Mouse (Mus musculus) bone marrow, adult 2 months (tissue): ENCODE measurements around the gene Adgrv1.

ENCODE experiments used
- CTCF ChIP-seq: fragments of 200-500 bp; IDR thresholded peaks from 2 replicates; pipeline ENCODE4 v1.5.1; 2011; ENCODE audit warnings: low read length, control low read depth; ENCODE audit not compliant: control insufficient read depth, insufficient read depth
- POLR2A ChIP-seq: fragments of 200-500 bp; IDR thresholded peaks from 2 replicates; pipeline ENCODE4 v1.6.1; 2011; ENCODE audit warnings: low read depth, mild to moderate bottlenecking, control low read depth, low read length, borderline replicate concordance; ENCODE audit not compliant: control insufficient read depth

DNA sequence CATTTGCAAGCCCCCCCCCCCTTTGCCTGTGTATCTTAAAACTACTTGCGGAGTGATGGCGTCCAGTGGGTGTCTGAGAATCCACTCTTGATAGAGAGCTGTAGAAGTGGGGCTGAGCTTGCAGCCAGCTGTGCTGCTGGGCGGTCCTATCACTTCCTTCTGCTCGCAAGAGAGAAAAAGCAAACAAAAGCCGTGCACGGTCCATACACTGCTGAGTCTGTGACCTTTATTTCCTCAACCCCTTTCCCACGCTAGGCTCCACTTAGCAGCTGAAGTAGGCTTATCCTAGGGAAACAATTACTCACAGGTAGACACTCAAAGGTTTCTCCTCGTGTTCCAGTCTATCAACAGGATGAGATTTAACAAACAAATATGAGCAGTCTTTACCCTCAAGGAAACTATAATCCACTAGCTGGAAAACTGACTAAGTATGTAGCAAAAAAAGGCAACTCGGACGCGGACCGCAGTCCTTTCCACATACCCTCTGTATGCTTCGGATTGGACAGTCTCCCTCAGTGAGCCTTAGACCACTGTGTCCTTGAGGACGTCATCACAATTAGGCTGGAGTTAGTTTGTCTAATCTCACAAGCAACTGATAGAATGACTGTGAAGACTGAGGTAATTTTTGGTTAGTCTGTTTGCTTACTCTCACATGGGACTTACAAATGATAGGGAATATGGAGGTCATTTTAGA is 281.3 kb downstream of the Adgrv1 start:
- no peak for TF ChIP-seq CTCF
- TF ChIP-seq POLR2A: no peak
